Mouse (Mus musculus) T-helper 1 cell (primary cell): ENCODE measurements around the gene Kti12.

ENCODE experiments used
- in situ Hi-C: fragments of 300-600 bp; cut with MboI, MseI; formaldehyde crosslinking; loops from one replicate; pipeline ENCODE4 v1.15.1; 2025; ENCODE audit warnings: high pct_unique_total_duplicates

Gene Kti12

GRCm38 (mm10) chr4:108869730-108870374 lies 22.3 kb downstream of the Kti12 start:
- in situ Hi-C loops, result loop anchor here (5.0 kb wide), 2 partner anchors 107 to 297 kb away; no protein-coding TSS in a partner anchor

GRCm38 (mm10) chr4:108873746-108874145 lies 26.2 kb downstream of the Kti12 start:
- in situ Hi-C loops, result loop anchor here (5.0 kb wide), 2 partner anchors 104 to 294 kb away; no protein-coding TSS in a partner anchor

- in situ Hi-C loops, result no loop called here
These were observed 30.3 kb downstream of the Kti12 start for GRCm38 (mm10) chr4:108877901-108878300.

GRCm38 (mm10) chr4:108878963-108879822 lies 31.6 kb downstream of the Kti12 start, which contains the start of gene Rab3b:
TSS of gene Rab3b (plus strand) at chr4:108879063.
- in situ Hi-C loops, result no loop called here

- in situ Hi-C loops, result no loop called here
These were observed 36.2 kb downstream of the Kti12 start for GRCm38 (mm10) chr4:108883815-108884214.

- in situ Hi-C loops, result no loop called here
These were observed 39.9 kb downstream of the Kti12 start for GRCm38 (mm10) chr4:108887456-108887855.

GRCm38 (mm10) chr4:108890876-108891275 lies 43.3 kb downstream of the Kti12 start:
- in situ Hi-C loops, result loop anchor here (10.0 kb wide), 1 partner anchor 456 kb away; no protein-coding TSS in a partner anchor
